Mouse (Mus musculus) granulocyte monocyte progenitor cell, adult 5-6 weeks (primary cell): ENCODE data around the gene Mis12. TPM values are rescaled to one million over a fixed set of nuclear protein-coding genes. Genes with fewer than 3 reads are reported as not detected.

Experiments used
- ATAC-seq: replicated peaks from 2 replicates; pipeline ENCODE4 v1.8.0; 2016; ENCODE audit warnings: mild to moderate bottlenecking, moderate TSS enrichment, inconsistent platforms; ENCODE audit not compliant: poor library complexity, severe bottlenecking
- total RNA-seq, 2 experiments: library from RNA; stranded (forward) in 1 of 2; stranded (reverse) in 1 of 2; fragments of 200-712, 200-1000 nt in 1 of 2; fragments of >200 nt in 1 of 2; fragmentation: Nextera tagmentation in 1 of 2; gene quantifications; 2 replicates each; pipeline ENCODE4 v1.2.3; 2014 to 2017

Gene Mis12
- total RNA-seq (2014; fragmentation: Nextera tagmentation) (34.3 and 37.5 TPM in 2 replicates), total RNA-seq (2017) (30.1 and 34.5 TPM in 2 replicates)

DNA sequence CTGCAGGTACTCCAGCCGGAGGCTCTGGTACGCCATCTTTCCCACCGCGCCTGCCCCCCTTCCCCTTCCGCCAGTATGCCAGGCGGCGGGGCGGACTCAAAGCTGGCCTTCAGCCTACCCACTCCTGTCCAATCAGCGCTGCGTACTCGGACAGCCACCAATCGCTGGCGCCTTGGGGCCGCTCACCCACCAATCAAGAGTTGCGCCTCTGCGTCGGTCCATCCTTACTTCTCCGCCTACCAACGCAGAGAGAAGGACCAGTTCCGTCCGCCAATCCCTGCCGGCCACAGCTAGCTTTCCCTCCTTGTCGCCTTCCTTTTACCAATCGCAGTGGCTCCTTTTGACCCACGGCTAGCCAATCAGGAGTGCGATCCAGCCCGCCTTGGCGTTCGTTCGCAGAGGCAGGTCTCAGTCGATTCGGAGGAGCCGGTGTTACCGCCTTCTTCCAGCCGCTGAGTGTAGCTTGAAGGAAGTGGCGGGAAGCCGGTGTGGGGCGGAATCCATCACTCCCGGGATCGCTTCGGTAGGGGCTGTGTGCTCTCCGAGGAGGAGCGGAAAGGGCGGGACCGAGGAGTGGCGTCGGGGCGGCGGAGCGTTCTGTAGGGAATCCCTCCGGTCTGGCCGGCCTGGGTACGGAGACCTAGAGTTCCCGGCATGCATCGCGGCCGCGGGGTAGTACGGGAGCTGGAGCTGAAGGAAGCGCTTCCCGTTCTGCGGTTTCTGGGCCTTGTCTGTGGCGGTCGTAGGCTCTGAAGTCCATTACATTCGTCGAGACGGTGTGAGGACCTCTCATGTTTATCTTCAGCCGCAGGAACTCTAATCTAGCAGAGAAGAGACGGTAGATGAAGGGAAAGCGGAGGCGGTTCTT is at the start of gene Mis12, which contains the start of gene Derl2:
TSS of gene Mis12 (plus strand) at position 411 of the 868 bp plus-strand sequence.
TSS of gene Derl2 (minus strand) at position 641 of the 868 bp plus-strand sequence.
- peak; percentile 90 for ATAC-seq

DNA sequence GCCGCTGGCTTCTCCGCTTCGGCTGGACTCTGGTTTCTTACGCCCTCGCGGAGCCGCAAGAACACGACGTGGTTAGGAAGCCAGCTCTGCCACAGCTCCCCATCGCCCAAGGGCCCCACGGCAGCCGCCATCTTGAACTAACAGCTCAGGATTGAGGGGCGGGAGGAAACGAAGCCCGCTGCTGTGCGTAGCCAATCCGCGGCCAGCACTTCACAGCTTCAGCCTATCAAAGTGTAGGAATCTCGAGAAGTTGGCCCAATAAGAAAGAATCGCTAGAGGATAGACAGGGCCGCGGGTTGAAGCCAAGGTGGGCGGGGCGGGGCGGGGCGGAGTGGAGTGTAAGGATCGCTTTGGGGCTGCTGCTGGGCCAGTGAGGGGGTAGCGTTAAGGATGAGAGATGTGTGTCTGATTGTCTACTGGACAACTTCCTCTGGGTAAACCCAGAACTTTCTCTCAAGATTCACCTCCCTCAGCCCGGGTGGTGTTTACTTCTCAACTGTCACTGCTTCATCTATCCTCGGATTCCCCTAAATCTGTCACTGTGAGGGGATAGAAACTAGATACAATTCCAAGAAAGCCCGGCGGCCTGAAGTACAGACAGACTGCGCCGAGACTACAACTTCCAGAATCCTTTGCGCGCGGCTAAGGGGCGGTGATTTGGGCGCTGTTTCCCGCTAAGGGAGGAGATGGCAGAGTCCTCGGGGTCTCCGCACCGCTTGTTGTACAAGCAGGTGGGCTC is 49.4 kb upstream of the Mis12 start, which contains the start of the genes Nup88 and Rpain:
TSS of gene Nup88 (minus strand) at position 153 of the 739 bp plus-strand sequence.
TSS of gene Rpain (plus strand) at position 393 of the 739 bp plus-strand sequence.
- peak; percentile 83 for ATAC-seq

DNA sequence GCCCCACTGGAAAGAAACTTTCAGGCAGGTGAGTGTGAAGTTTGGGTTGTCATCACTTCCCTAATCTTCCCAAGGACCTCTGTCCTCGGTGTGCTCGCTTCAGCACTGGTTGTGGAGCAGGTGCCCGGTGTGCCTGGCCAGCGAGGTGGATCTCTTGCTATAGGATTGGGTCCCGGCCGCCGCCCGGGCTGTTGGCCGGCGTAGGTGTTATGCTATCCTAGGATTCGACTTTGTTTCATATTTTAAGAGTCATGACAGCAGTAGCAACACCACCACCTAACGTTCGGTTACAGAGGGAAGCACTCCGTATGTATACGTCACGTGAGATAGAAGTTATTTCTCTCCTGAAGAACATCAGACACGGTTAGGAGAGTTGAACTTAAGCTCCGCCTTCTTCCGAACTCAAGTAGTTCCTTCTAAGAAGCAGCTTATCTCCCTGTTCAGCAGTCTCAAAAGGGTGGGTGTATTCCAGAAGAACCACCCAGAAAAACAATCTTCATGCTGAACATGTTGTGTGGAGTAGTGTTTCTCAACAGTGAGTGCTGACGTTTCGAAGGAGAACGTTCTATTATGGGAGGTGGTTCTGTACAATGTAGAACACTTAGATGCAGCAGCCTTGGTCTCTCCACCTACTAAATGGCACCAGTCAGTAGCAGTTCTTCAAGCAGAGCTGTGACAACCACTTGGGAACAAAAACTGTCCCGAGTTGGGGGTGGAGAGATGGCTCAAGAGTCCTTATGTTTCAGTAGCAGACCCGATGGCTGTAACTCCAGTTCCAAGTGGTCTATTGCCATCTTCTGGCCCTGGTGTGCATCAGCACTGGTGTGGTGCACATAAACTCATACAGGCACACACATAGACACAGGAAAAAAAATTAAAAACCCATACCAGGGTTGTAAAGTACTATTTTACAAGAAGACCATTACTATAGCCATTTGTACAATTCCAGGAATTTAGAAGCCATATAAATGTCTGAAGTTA is 48.6 kb upstream of the Mis12 start:
- peak; percentile 53 for ATAC-seq

DNA sequence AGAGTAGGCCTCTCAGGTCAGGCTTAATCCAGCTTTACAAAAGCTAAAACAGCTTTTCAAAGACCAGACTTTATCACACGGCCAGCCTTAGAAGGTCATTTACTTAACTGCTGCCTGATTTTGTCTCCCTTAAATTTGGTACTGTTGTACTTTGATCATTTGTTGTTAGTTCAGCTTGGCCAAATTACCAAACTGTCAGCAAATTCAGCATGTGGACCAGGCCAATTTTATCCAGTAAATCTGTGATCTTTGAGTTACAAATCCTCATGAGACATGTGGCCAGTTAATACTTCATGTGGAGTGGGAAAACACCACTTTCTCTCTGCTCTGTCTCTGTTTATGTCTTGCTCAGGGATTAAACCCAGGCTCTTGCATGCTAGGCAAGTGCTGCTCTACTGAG is 46.8 kb upstream of the Mis12 start:
- no peak for ATAC-seq

DNA sequence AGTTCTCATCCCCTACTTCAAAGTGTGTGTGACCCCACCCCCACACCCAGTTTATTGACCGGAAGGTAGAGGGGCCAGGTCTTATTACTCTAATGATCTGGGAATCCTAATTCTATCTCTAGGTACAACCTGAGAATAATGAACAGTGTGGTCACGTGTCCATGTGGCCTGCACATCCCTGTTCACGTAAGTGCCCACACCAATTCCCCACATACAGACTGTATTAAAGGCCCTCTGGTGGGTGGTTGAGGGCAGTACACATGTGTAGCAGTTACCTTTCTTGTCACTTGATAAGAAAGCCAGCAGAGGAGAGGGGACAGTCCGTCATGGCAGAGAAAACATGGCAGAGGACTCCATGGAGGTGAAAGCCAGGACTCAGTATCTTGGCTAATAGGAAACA is 45.5 kb upstream of the Mis12 start:
- ATAC-seq = no peak

DNA sequence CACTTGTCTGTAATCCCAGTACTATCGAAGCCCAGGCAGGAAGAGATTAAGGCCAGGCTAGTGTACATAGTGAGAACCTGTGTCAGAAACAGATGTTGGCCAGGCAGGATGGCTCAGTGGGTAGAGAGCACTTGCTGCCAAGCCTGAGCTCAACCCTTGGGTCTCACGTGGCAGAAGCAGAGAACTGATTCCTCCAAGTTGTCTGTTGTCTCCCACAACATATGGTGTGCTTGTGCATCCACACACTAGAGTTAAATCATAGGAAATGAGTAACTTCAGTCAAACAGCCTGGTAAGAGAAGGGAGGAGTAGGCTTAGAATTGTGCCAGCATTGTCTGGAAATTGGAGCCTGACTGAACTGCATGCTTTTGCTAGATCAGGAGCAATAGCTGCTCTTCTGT is 44.2 kb upstream of the Mis12 start:
- no peak for ATAC-seq

DNA sequence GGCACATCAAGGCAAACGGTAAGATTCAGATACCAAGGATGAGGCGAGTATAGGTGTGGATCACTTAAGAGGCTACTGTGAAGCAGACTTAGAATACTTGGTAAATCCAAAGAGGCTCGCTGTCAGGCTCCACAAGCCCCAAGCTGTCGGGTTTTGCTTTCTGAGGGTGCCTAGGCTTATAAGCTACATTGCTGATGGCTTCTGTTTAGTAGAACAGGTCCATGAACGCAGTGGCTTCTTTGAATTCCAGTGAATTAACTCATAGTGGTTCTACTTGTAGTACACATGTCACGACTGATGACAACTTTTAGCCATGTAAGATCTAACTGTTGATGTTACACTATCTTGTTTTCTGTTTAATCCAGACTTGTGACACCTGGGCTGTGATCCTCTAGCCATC is 42.1 kb upstream of the Mis12 start:
- no peak for ATAC-seq

DNA sequence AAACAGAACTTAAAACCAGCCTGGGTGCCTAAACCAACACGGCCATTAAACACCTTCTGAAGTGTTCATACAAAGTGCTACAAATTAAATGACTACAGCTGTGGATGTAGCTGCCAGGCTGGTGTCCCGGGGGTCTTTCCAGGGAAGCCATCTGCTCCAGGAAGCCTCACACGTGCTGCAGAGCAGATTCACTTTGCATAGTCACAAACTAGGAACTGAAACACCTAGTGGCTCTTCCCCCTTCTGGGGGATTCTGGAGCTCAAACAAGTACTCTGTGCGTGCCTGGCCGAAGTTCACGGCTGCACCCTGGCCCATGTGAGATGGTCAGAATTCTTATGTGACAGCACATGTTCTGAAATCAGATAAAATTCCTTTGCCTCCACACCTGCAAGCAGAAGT is 39.2 kb upstream of the Mis12 start:
- peak; percentile 36 for ATAC-seq

DNA sequence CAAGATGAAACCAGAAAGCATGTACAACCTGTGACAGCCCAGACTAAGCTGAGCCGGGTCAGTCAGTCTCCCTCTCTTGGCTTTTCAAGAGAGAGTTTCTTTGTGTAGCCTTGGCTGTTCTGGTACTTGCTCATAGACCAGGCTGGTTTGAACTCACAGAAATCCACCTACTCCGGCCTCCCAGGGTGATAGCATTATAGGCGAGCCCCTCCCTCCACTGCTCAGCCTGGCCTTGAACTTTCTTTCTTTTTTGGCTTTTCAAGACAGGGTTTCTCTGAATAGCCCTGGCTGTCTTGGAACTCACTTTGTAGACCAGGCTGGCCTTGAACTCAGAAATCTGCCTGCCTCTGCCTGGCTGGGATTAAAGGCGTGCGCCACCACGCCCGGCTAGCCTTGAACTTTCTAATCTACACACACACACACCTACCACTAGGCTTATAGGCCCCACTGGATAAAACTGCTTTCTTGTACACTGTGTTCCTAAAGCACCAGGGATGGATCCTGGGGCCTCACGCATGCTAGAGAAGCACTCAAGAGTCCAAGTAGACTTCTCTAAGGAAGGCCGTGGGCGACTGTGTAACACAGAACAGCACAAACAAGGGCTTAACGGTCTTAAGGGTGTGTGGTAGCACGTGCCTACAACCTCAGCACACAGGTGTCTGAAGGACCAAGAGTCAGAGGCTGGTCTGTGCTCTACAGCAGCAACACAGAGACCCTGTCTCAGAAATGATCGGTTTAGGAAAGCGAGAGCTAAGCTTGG is 38.5 kb upstream of the Mis12 start:
- ATAC-seq = no peak

DNA sequence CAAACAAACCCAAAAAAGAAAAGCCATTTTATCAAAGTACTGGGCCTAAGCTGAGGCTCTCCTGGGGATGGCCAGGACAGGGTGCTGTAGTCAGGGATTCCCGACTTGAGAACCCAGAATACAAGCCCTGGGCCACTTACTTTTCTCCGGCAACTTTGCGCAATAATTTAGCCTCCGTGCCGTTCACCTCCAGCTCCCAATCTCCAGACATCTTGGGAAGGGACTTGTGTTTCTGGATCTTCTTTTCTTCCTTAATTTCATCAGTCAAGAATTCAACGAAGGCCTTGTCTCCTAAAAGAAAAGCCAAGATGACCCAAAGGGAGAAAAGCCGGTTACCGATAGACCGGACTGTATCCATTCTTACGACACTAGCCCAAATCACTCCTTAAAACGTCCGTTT is 37.4 kb upstream of the Mis12 start:
- ATAC-seq = no peak

DNA sequence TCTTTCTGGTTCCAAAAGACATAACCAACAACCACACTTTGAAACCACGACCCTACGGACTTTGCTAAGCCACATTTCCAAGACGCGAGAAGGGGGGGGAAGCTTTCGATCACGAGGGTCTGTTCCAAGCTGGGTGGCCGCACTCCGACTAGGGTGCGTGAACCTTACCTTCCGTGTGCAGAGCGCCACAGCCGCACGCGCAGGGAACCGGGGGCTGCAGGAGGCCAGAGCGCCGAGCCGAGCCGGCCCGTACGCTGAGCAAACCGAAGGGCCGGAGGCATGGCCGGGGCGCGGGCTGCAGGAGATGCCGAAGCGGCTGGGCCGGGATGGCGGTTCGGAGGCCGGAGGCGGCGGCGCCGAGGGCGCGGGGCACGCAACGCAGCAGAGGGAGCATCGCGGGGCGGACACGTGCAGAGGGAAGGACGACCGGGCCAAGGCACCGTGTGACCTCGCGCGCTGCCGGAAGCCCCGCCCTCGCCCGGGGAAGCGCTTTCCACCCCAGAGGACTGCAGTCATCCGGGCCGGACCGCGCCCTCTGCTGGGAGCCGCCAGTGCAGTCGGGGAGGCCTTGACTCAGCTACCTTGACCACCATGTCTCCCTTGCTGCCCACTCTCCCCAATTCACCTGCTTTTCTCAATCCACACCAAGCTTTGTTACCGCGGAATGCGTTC is 36.7 kb upstream of the Mis12 start, which contains the start of gene C1qbp:
TSS of gene C1qbp (minus strand) at position 470 of the 672 bp plus-strand sequence.
- ATAC-seq = peak; percentile 97

DNA sequence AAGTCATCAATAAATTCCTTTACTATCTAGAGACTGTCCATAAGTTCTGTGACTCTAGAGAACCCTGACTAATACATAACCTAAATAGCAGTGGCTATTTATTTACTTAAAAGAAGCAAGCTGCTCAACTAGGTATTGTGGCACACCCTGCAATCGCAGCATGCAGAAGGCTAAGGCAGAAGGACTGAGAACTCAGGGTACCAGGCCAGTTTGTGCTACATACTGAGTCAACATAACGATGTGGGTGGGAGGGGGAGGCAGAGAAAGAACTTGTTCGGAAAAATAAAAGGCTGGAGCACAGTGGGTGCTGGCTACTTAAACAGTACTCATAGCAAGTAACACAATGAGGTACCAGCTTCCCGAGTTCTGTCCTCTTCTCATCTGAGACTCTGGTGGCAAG is 18.2 kb upstream of the Mis12 start:
- ATAC-seq = no peak

DNA sequence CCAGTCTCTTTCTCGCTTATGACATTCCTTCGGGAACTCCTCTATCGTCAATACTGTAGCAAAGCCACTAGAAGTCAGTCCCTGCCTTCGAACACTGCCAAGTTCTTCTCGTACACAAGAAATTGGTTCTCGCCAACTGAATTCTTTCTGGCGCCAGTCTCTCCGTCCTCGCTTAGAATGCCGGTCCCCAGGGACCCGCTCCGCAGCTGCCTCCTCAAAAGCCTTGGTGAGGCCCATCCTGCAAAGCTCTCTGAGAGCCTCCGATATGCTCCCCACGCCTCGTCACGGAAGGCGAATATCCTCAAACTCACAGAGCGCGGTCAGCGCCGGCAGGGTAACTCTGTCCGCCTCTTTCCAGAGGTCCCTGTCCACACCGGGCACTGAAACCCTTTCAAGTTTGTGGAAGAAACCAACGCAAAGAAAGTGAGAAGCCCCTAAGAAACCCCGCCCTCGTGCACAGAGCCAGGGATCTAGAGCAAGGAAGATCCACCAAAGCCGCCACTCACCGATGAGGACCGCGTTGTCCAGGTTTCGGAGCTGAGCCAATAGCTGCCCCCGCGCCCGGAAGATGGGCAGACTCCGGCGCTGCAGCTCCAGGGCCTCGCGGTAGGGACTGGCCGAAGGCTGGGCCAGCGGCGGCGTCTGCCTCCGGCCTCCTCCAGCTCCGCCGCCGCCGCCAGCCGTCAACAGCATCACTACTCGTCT is 15.6 kb upstream of the Mis12 start:
- peak; percentile 65 for ATAC-seq

DNA sequence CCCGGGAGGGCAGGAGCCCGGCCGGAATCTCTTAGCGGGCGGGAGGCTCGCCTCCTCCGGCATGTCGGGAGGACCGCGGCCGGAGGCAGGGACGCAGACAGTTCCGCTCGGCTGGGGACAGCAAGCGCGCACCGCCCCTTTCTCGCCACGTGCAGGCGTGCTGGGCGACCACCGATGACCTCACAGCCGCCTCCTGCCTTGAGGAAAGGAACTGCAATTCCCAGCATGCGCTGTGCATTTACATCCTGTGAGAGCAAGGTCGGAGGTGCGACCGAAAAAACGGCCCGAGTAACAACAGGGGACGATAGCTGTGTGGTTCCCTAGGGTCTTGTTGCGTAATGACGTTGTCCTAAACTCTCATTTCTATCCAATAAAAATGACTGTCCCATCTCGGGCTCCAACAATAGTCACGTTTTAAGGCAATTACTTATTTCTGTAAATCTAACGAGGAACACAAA is 15.1 kb upstream of the Mis12 start, which contains the start of gene Dhx33:
TSS of gene Dhx33 (minus strand) at position 122 of the 458 bp plus-strand sequence.
- peak; percentile 97 for ATAC-seq

DNA sequence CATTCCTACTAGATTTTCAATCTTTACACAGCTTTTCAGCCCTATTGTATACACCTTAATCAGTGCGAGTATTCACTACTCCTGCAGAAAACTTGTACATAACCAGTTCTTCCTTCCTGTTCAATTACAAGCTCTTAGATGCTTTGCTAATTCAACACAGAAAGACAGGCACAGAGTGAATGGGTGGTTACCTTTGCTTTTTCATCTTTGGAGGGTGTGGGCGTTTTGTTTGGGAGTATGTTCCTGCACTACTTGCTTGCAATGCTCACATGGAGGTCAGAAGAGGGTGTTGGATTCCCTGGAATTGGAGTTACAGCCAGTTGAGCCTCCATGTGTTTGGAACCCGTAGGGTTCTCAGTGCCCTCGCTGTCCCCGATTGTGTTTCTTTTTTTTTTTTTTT is 14.4 kb upstream of the Mis12 start:
- no peak for ATAC-seq

DNA sequence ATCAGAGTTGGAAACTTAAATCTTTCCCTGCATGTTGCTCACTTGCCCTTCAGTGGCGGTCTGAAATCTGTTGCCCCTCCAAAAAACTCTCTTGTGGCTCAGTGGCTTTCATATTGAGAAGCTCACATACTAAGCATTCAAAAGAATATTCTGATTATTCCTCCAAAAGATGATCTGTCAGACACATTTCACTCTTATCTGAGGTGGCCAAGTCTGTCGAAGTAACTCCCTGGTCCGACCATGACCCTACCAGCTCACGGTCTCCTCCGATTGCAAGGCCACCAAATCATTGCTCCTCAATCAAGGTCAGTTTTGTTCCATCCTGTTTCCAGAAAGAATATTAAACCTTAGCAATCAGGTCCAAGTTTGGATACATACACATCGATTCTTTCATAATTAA is 12.4 kb upstream of the Mis12 start:
- ATAC-seq = no peak

DNA sequence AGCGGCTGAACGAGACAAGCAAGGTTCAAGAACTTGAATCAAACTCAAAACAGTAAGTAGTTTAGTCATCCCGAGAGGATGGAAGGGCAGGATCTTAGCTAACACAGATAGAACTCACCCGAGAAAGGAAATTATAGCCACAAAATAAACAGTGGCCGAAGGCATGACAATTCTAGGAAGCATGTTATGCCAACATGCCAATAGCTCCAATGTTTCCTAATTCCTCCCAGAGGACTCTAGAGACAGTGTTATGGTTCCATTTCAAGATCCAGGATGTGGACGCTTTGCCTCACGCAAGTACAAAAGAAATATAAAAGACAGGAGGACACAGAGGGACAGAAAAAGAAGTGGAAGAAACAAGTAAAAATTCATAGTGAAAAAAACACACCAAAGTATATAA is 11.6 kb upstream of the Mis12 start:
- no peak for ATAC-seq

DNA sequence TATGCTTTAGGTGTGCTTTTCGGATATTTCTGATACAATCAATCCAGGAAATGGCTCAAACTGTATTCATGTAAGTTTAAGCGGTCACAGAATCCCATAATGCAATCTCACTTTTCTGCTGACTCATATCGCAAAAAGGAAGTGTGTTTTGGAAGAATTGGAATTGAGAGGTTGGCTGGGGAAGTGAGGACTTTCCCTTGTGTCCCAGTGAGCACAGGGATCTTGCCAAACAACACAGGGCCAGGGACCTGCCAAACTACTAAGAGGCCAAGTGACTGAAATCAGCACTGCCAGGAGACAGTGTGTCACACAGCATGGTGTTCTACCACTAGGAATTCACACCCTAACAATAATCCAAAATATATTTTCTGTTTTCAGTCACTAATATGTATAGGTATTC is 11.1 kb upstream of the Mis12 start:
- peak; percentile 33 for ATAC-seq
